Mouse (Mus musculus) right cerebral cortex, adult 18-20 months (tissue): ENCODE measurements around the gene Gm20817.
"Not testable (repeated sequence)": the region's sequence is repeated elsewhere in the genome, so short reads cannot be mapped to it uniquely, and the experiment has no call there.

Experiments
- DNase-seq: peaks from one replicate; pipeline ENCODE4 v3.0.0; 2022; ENCODE audit warnings: mixed read lengths

Gene Gm20817

GRCm38 (mm10) chrY:68832628-68833027 lies at the start of gene Gm20817:
Gm20817 (minus strand) TSS chrY:68832728.
- not testable (repeated sequence) for DNase-seq
